Mouse (Mus musculus): ENCODE measurements around the gene Efna2. TPM values are rescaled to one million over a fixed set of nuclear protein-coding genes. Genes with fewer than 3 reads are reported as not detected.

Efna2 gene
- polyA plus RNA-seq (2012; rRNA removed), result 0.37 and 0.46 TPM in 2 replicates

GRCm38 (mm10) chr10:80179068-80180051 lies at the start of gene Efna2:
TSS of gene Efna2 (plus strand) at chr10:80179482.

DNA sequence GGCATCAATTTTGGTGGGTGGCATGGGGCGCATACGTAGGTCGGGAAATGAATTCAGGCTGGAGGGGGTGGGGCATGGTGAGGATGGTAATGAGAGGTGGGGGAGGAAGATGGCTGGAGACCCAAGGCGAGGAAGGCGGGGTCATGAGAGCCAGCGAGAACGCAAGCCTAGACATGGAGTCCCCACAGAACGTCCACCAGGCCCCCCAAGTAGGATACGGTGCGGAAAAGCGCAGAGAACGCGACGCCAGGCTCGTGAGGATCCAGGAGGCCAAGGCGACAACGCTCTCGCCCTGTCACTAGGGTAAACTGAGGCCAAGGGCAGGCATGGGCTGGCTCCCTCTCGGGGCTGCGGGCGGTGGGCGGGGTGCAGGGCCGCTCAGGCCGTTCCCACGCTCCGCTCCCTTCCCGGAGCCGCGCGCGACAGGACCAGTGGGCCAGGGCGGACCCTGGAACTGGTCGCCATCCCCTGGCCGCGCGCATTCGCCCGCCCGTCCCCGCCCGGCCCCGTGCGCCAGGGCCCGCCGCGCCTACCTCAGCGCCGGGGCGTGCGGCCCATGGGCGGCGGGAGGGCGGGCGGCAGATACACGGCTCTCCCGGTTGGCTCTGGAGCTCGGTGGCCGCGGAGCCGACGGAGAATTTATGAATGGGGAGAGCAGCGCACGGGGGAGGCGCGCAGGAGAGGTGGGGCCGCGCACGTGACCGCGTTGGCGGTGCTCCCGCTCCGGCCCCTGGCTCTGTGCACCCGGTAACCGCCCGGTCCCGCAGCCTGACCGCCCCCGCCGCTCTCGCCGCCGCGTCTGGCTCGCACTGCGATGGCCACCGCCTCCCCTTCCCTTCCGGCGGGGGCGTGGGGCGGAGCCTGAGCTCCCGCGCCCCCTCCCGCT lies 40.5 kb upstream of the Efna2 start, which contains the start of gene Atp5d:
Gene Atp5d, plus strand, starts transcription at position 80 of the 886 bp plus-strand sequence.

DNA sequence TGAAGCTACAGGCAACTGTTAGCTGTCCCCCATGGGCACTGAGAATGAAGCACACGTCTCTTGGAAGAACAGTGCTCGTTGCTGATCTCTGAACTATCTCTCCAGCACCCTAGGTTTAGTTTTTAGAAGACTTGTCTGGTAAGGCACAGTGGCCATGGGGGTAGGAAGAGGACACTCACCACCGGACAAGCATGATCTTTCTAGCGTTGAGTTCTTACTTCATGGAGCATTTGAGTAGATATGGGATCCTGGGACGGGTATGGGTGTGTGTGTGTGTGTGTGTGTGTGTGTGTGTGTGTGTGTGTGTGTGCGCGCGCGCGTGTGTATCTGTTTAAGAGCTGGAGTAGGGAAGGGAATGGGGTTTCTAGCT lies 38.6 kb upstream of the Efna2 start, which contains the start of gene Cbarp:
Gene Cbarp, minus strand, starts transcription at position 170 of the 370 bp plus-strand sequence.

GRCm38 (mm10) chr10:80147719-80148601 lies 31.3 kb upstream of the Efna2 start, which contains the start of gene Midn:
TSS of gene Midn (plus strand) at chr10:80148272.

DNA sequence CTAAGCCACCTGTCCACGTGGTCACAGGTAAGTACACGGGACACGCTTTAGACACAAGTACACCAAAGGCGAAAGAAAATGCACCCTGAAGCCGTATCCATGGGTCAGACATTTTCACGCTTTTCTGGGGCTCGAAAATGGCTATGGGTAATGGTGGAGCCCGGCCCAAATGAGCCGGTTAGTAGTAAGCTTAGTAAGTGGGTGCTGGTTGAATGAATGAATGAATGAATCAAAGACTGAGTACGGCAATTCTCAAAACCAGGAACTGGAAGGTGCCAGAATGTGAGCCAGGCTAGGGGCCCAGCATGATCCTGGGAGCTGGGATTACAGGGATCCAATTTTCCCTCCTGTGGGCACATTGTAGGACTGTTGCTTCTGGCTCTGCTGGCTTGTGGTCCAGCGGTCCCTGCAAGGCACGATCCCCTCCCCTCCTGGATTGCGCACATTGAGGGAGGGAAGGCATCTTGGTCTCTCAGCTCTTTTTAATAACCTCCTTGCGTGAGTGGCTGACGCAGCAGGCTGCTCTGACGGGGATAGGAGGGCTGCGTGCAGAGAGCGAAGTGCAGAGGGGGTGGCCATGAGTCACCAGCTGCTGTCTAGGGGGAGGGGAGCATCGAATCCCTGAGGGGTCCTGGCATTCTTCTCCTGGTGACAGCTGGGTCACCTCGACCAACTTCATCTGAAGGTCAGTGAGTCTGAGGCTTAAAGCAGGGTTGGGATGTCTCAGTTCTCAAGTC lies 13.7 kb upstream of the Efna2 start, which contains the start of gene Cirbp:
Gene Cirbp, plus strand, starts transcription at position 594 of the 737 bp plus-strand sequence.

GRCm38 (mm10) chr10:80172527-80173292 lies 6.6 kb upstream of the Efna2 start, which contains the start of gene 1600002K03Rik:
TSS of gene 1600002K03Rik (plus strand) at chr10:80172944.

GRCm38 (mm10) chr10:80226416-80227165 lies 47.3 kb downstream of the Efna2 start, which contains the start of gene Mum1:
TSS of gene Mum1 (plus strand) at chr10:80226434.

Other genes starting within 250 kb of the Efna2 start
- 22.7 and 23.6 TPM in 2 replicates for gene Wdr18, start 219.3 kb upstream of the Efna2 start, polyA plus RNA-seq (2012; rRNA removed)
- gene Grin3b, start 208.8 kb upstream of the Efna2 start, polyA plus RNA-seq (2012; rRNA removed), result 0.02 and 0.05 TPM in 2 replicates
- 49.9 and 57.6 TPM in 2 replicates for gene Tmem259, start 195.2 kb upstream of the Efna2 start, polyA plus RNA-seq (2012; rRNA removed)
- 13.6 and 16.7 TPM in 2 replicates for gene Cnn2, start 190.9 kb upstream of the Efna2 start, polyA plus RNA-seq (2012; rRNA removed)
- gene Abca7, start 183.0 kb upstream of the Efna2 start, polyA plus RNA-seq (2012; rRNA removed), result 8.8 and 11.5 TPM in 2 replicates
- 17.5 and 19.8 TPM in 2 replicates for gene Arhgap45, start 162.8 kb upstream of the Efna2 start, polyA plus RNA-seq (2012; rRNA removed)
- gene Polr2e, start 139.7 kb upstream of the Efna2 start, polyA plus RNA-seq (2012; rRNA removed), result 118 and 119 TPM in 2 replicates
- 378 and 411 TPM in 2 replicates for gene Gpx4, start 132.3 kb upstream of the Efna2 start, polyA plus RNA-seq (2012; rRNA removed)
- gene Sbno2, start 73.9 kb upstream of the Efna2 start, polyA plus RNA-seq (2012; rRNA removed), result 8.9 and 9.8 TPM in 2 replicates
- 88.1 and 91.3 TPM in 2 replicates for gene Stk11, start 63.7 kb upstream of the Efna2 start, polyA plus RNA-seq (2012; rRNA removed)
- 174 and 199 TPM in 2 replicates for gene Atp5d, start 40.9 kb upstream of the Efna2 start, polyA plus RNA-seq (2012; rRNA removed)
- gene Cbarp, start 38.6 kb upstream of the Efna2 start, polyA plus RNA-seq (2012; rRNA removed), result 1.4 and 1.8 TPM in 2 replicates
- gene Midn, start 31.2 kb upstream of the Efna2 start, polyA plus RNA-seq (2012; rRNA removed), result 8.2 and 9.9 TPM in 2 replicates
- 19.1 and 20.7 TPM in 2 replicates for gene Cirbp, start 13.5 kb upstream of the Efna2 start, polyA plus RNA-seq (2012; rRNA removed)
- 8.6 TPM in 2 replicates for gene 1600002K03Rik, start 6.5 kb upstream of the Efna2 start, polyA plus RNA-seq (2012; rRNA removed)
- 18.1 and 18.9 TPM in 2 replicates for gene Mum1, start 47.0 kb downstream of the Efna2 start, polyA plus RNA-seq (2012; rRNA removed)
- gene Ndufs7, start 69.6 kb downstream of the Efna2 start, polyA plus RNA-seq (2012; rRNA removed), result 170 and 176 TPM in 2 replicates
- 31.8 and 38.8 TPM in 2 replicates for gene Gamt, start 81.5 kb downstream of the Efna2 start, polyA plus RNA-seq (2012; rRNA removed)
- 77.1 and 86.4 TPM in 2 replicates for gene Dazap1, start 82.0 kb downstream of the Efna2 start, polyA plus RNA-seq (2012; rRNA removed)
- gene Rps15, start 113.0 kb downstream of the Efna2 start, polyA plus RNA-seq (2012; rRNA removed), result 2,101 and 2,143 TPM in 2 replicates
- 0.02 and 0.09 TPM in 2 replicates for gene Apc2, start 116.5 kb downstream of the Efna2 start, polyA plus RNA-seq (2012; rRNA removed)
- 22.5 and 25.2 TPM in 2 replicates for gene 2310011J03Rik, start 141.1 kb downstream of the Efna2 start, polyA plus RNA-seq (2012; rRNA removed)
- gene Pcsk4, start 150.0 kb downstream of the Efna2 start, polyA plus RNA-seq (2012; rRNA removed), result 5.6 and 6.8 TPM in 2 replicates
- gene Reep6, start 150.5 kb downstream of the Efna2 start, polyA plus RNA-seq (2012; rRNA removed), result 18.7 and 23.4 TPM in 2 replicates
- 1.6 and 1.7 TPM in 2 replicates for gene Adamtsl5, start 168.9 kb downstream of the Efna2 start, polyA plus RNA-seq (2012; rRNA removed)
- 0.13 and 0.15 TPM in 2 replicates for gene Plk5, start 177.0 kb downstream of the Efna2 start, polyA plus RNA-seq (2012; rRNA removed)
- gene Mex3d, start 208.2 kb downstream of the Efna2 start, polyA plus RNA-seq (2012; rRNA removed), result 3.0 and 3.5 TPM in 2 replicates
- 77.4 and 79.2 TPM in 2 replicates for gene Mbd3, start 220.1 kb downstream of the Efna2 start, polyA plus RNA-seq (2012; rRNA removed)
- 546 and 582 TPM in 2 replicates for gene Uqcr11, start 227.3 kb downstream of the Efna2 start, polyA plus RNA-seq (2012; rRNA removed)